Mouse (Mus musculus) heart, adult 11 months (tissue): ENCODE measurements around the gene Hhex.

Source experiments
- DNase-seq: peaks from one replicate; pipeline ENCODE4 v3.0.0; 2022

The Hhex gene

GRCm38 (mm10) chr19:37434263-37434951 is at the start of gene Hhex:
Gene Hhex, plus strand, starts transcription at chr19:37434810.
- peak; percentile 99 for DNase-seq

- no peak for DNase-seq
Observed at GRCm38 (mm10) chr19:37386126-37386525, 48.5 kb upstream of the Hhex start.

GRCm38 (mm10) chr19:37391869-37392268 is 42.7 kb upstream of the Hhex start:
- DNase-seq: no peak

GRCm38 (mm10) chr19:37396279-37396678 is 38.3 kb upstream of the Hhex start:
- DNase-seq: no peak

- DNase-seq: no peak
Observed at GRCm38 (mm10) chr19:37400936-37401335, 33.7 kb upstream of the Hhex start.

GRCm38 (mm10) chr19:37418294-37418693 is 16.3 kb upstream of the Hhex start:
- peak; percentile 81 for DNase-seq

- DNase-seq: peak; percentile 84
Observed at GRCm38 (mm10) chr19:37419613-37420012, 15.0 kb upstream of the Hhex start.

GRCm38 (mm10) chr19:37428589-37428988 is 6.0 kb upstream of the Hhex start:
- DNase-seq: no peak

- DNase-seq: peak; percentile 55
Observed at GRCm38 (mm10) chr19:37431139-37431756, 3.4 kb upstream of the Hhex start.

- peak; percentile 85 for DNase-seq
Observed at GRCm38 (mm10) chr19:37432868-37433570, 1.6 kb upstream of the Hhex start.

- no peak for DNase-seq
Observed at GRCm38 (mm10) chr19:37433895-37434262, 731 bp upstream of the Hhex start.

GRCm38 (mm10) chr19:37435041-37435852 is 637 bp downstream of the Hhex start:
- DNase-seq: peak; percentile 98

- no peak for DNase-seq
Observed at GRCm38 (mm10) chr19:37435853-37436174, 1.2 kb downstream of the Hhex start.

GRCm38 (mm10) chr19:37436514-37437288 is 2.1 kb downstream of the Hhex start:
- peak; percentile 97 for DNase-seq

GRCm38 (mm10) chr19:37437289-37437606 is 2.6 kb downstream of the Hhex start:
- DNase-seq: peak; percentile 86

- DNase-seq: peak; percentile 24
Observed at GRCm38 (mm10) chr19:37440181-37440580, 5.6 kb downstream of the Hhex start.

GRCm38 (mm10) chr19:37440708-37441475 is 6.3 kb downstream of the Hhex start:
- DNase-seq: peak; percentile 80

GRCm38 (mm10) chr19:37442524-37443286 is 8.1 kb downstream of the Hhex start:
- no peak for DNase-seq

- DNase-seq: peak; percentile 80
Observed at GRCm38 (mm10) chr19:37443631-37444140, 9.1 kb downstream of the Hhex start.

GRCm38 (mm10) chr19:37448212-37448611 is 13.6 kb downstream of the Hhex start:
- peak; percentile 85 for DNase-seq

GRCm38 (mm10) chr19:37449246-37449645 is 14.6 kb downstream of the Hhex start:
- DNase-seq: peak; percentile 36
